Mouse (Mus musculus): Measurements from ENCODE around the gene Pold1. TPM values are rescaled to one million over a fixed set of nuclear protein-coding genes. Genes with fewer than 3 reads are reported as not detected.

Gene Pold1
- polyA plus RNA-seq, 1 experiment: 14.9 TPM

- DNase-seq (ENCODE audit: extremely low spot score in 1 of 2, low spot score in 1 of 2): no peak
Measured at GRCm38 (mm10) chr7:44491391-44491790, 57.3 kb downstream of the Pold1 start.

- DNase-seq (ENCODE audit: extremely low spot score in 1 of 2, low spot score in 1 of 2): no peak
Measured at GRCm38 (mm10) chr7:44490281-44490680, 58.4 kb downstream of the Pold1 start.

GRCm38 (mm10) chr7:44488545-44488944, 60.1 kb downstream of the Pold1 start:
- no peak for DNase-seq (ENCODE audit: extremely low spot score in 1 of 2, low spot score in 1 of 2)

- DNase-seq (ENCODE audit: extremely low spot score in 1 of 2, low spot score in 1 of 2): no peak
Measured at GRCm38 (mm10) chr7:44487936-44488335, 60.7 kb downstream of the Pold1 start.

- DNase-seq (ENCODE audit: extremely low spot score in 1 of 2, low spot score in 1 of 2): no peak
Measured at GRCm38 (mm10) chr7:44486927-44487575, 61.6 kb downstream of the Pold1 start.

- DNase-seq (ENCODE audit: extremely low spot score in 1 of 2, low spot score in 1 of 2): no peak
Measured at GRCm38 (mm10) chr7:44485572-44486195, 63.0 kb downstream of the Pold1 start.

GRCm38 (mm10) chr7:44484841-44485571, 63.6 kb downstream of the Pold1 start:
- peak in 1 of 2 experiments; percentile 92 for DNase-seq (ENCODE audit: extremely low spot score in 1 of 2, low spot score in 1 of 2)

- no peak for DNase-seq (ENCODE audit: extremely low spot score in 1 of 2, low spot score in 1 of 2)
Measured at GRCm38 (mm10) chr7:44484109-44484508, 64.5 kb downstream of the Pold1 start.

- no peak for DNase-seq (ENCODE audit: extremely low spot score in 1 of 2, low spot score in 1 of 2)
Measured at GRCm38 (mm10) chr7:44482836-44483435, 65.7 kb downstream of the Pold1 start.

Other genes with a start within 250 kb of the Pold1 start
- 4.8 and 5.4 TPM in 2 replicates for gene Clec11a, start 241.9 kb downstream of the Pold1 start, polyA plus RNA-seq (2012; rRNA removed)
- gene Shank1, start 238.6 kb downstream of the Pold1 start, polyA plus RNA-seq (2012; rRNA removed): 130 and 138 TPM in 2 replicates
- gene Syt3, start 164.7 kb downstream of the Pold1 start, polyA plus RNA-seq (2012; rRNA removed): 56.7 and 57.0 TPM in 2 replicates
- gene 1700008O03Rik, start 163.0 kb downstream of the Pold1 start, polyA plus RNA-seq (2012; rRNA removed): 3.7 and 3.8 TPM in 2 replicates
- gene Lrrc4b, start 119.8 kb downstream of the Pold1 start, polyA plus RNA-seq (2012; rRNA removed): 230 and 247 TPM in 2 replicates
- gene Aspdh, start 83.5 kb downstream of the Pold1 start, polyA plus RNA-seq (2012; rRNA removed): 12.2 and 14.4 TPM in 2 replicates
- 169 and 184 TPM in 2 replicates for gene Josd2, start 80.9 kb downstream of the Pold1 start, polyA plus RNA-seq (2012; rRNA removed)
- gene Emc10, start 52.3 kb downstream of the Pold1 start, polyA plus RNA-seq (2012; rRNA removed): 252 and 282 TPM in 2 replicates
- gene Fam71e1, start 52.3 kb downstream of the Pold1 start, polyA plus RNA-seq (2012; rRNA removed): 27.3 and 33.6 TPM in 2 replicates
- gene Mybpc2, start 24.2 kb downstream of the Pold1 start, polyA plus RNA-seq (2012; rRNA removed): 0.11 and 0.12 TPM in 2 replicates
- gene Spib, start 16.8 kb downstream of the Pold1 start, polyA plus RNA-seq (2012; rRNA removed): 0.08 and 0.11 TPM in 2 replicates
- gene Nr1h2, start 5.1 kb upstream of the Pold1 start, polyA plus RNA-seq (2012; rRNA removed): 82.9 and 90.2 TPM in 2 replicates
- gene Napsa, start 23.5 kb upstream of the Pold1 start, polyA plus RNA-seq (2012; rRNA removed): 0.40 and 0.54 TPM in 2 replicates
- 47.9 and 49.9 TPM in 2 replicates for gene Kcnc3, start 41.8 kb upstream of the Pold1 start, polyA plus RNA-seq (2012; rRNA removed)
- gene Myh14, start 122.0 kb upstream of the Pold1 start, polyA plus RNA-seq (2012; rRNA removed): 17.5 and 18.6 TPM in 2 replicates
- gene Izumo2, start 159.9 kb upstream of the Pold1 start, polyA plus RNA-seq (2012; rRNA removed): not detected in 2 replicates
- 33.9 and 38.2 TPM in 2 replicates for gene Vrk3, start 199.6 kb upstream of the Pold1 start, polyA plus RNA-seq (2012; rRNA removed)
- gene Zfp473, start 202.2 kb upstream of the Pold1 start, polyA plus RNA-seq (2012; rRNA removed): 0.55 and 0.62 TPM in 2 replicates